Mouse (Mus musculus) embryonic facial prominence, embryonic 10.5 days (tissue): ENCODE measurements at regions not wholly inside any gene's neighbourhood (a gene's known extent, or its start where the extent isn't known, plus 50 kb on each side); places are given as distances from the start of the nearest gene placed in this dataset.
A peak's percentile ranks its signal among the peaks of the same experiment; 100 is the strongest.

Experiments
- DNase-seq: peaks from one replicate; pipeline ENCODE4 v3.0.0-alpha.2; 2017; ENCODE audit warnings: low spot score
- H3K27ac ChIP-seq: fragments of 300-500 bp; sonication (generic); replicated peaks from 2 replicates; pipeline ENCODE4 v1.5.1; 2016; ENCODE audit warnings: mild to moderate bottlenecking
- H3K27me3 ChIP-seq: fragments of 300-500 bp; sonication (generic); replicated peaks from 2 replicates; pipeline ENCODE4 v1.6.1; 2016; ENCODE audit warnings: low read depth, mild to moderate bottlenecking; ENCODE audit not compliant: poor library complexity, severe bottlenecking
- H3K36me3 ChIP-seq: fragments of 300-500 bp; sonication (generic); replicated peaks from 2 replicates; pipeline ENCODE4 v1.6.1; 2016; ENCODE audit warnings: mild to moderate bottlenecking, moderate library complexity
- H3K4me1 ChIP-seq: fragments of 300-500 bp; sonication (generic); 2 replicates; pipeline ENCODE4 v1.6.1; 2016
- H3K4me3 ChIP-seq: fragments of 300-500 bp; sonication (generic); 2 replicates; pipeline ENCODE4 v1.5.1; 2016; ENCODE audit warnings: mild to moderate bottlenecking, moderate library complexity
- H3K9me3 ChIP-seq: fragments of 300-500 bp; sonication (generic); 2 replicates; pipeline ENCODE4 v1.6.1; 2016; ENCODE audit warnings: mild to moderate bottlenecking
- WGBS: fragments of 180-500 bp; shearing (Covaris S2); methylation state at CpG from one replicate; pipeline ENCODE4 v1.1.7; 2016; 5-methylcytosine and 5-hydroxymethylcytosine counted together

DNA sequence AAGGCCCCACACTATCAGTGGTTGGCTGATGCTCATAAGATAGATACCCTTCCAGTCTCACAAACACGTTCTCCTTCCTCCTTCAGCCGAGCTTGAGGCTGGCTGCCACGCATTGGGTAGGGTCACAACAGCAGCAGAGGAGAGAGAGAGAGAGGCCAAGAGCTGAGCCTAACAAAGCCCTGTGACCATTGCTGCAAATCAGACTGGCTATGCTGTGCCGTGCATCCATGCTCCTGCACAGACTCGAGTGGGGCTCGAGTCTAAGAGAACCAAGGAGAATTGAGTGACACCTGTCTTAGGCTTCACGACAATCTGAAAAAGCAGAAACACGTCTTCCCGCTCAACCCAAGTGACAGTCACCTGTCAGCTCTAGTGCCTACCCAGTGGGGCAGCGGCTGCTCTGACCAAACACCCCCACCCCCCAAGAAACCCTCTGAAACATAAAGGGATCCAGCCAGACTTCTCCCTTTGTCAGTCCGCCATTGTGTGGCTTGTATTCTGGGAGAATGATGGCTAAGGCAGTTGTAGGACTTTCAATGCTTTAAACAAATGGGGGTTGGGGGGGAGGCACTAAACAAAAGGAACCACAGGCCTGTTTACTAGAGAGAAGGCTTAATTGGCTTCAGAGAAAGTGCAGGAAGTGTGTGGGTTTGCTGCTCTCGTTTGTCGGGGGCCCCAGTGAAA, 353.7 kb upstream of the Jarid2 start:
- 0 out of 2 replicates have a peak, but pooled peaks cover 7% of the 10 kb centered on the region for H3K27me3 ChIP-seq
- no peaks in the 10 kb centered on the region for H3K9me3 ChIP-seq

DNA sequence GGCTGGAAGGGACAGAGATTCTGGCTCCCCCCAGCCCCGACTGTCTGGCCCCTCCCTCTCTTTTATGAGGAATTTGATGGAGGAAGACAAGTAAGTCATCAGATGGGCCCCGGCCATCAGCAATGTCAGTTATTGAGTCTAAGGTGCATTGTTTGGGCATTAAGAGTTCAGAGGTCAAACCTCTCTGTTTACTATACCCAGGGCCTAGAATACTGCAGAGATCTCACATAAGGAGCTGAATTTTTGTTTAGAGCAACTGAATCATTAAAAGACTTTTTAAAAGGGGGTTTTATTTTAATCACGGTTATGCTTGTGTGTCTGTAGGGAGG, 353.1 kb upstream of the Jarid2 start:
- Histone ChIP-seq H3K36me3 (no peaks in the 10 kb centered on the region), H3K4me3 (no peak overlapping the region), H3K27ac (peak overlapping the region; percentile 68), H3K4me1 (peaks cover 18% of the 10 kb centered on the region), H3K9me3 (no peaks in the 10 kb centered on the region), H3K27me3 (0 out of 2 replicates have a peak, but pooled peaks cover 7% of the 10 kb centered on the region)
- WGBS, result 27% methylated on average over 3 of the region's 3 CpGs
- peak; percentile 48 for DNase-seq

More for the DNA sequence above, 353.7 kb upstream of the Jarid2 start:
- Histone ChIP-seq H3K4me3 (no peak overlapping the region), H3K4me1 (peaks cover 18% of the 10 kb centered on the region), H3K36me3 (no peaks in the 10 kb centered on the region), H3K27ac (peak overlapping the region; percentile 68)
- no peak for DNase-seq
- WGBS, result 42% methylated on average over 13 of the region's 13 CpGs

DNA sequence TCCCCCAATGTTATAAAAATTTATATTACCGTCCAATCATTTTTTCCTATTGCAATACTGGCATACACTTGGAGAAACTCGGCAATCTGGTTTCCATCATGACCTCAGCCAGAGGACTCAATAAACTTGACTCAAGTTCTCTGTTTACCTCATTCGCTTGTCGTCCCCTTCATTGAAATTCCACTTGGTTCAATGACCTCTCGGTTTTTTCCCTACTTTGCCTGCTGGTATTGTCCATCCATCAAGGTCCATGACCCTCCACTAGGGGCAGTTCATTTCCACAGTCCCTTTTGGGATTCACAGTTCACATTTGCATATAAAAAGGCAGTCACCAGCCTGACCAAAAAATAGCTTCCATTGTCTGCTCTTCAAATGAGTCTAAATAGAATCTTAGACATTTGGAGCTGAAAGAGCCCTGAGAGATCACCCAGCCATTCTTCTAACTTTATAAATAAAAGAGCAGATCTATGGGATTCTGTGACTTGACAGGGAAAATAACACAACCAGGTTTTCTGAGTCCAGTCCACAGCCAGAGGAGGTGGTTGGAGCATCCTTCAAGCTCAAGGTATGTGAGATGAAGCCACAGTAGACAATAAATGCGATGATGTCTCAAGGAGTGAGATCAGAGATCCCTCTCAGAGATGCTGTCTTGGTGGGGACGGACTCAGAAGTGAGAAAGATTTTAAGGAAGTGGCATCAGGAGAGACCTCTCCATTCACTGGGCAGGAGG, 347.4 kb upstream of the Jarid2 start:
- Histone ChIP-seq H3K9me3 (no peaks in the 10 kb centered on the region), H3K27ac (0 out of 2 replicates have a peak overlapping the region, but pooled peaks have one; percentile 24), H3K27me3 (no peaks in the 10 kb centered on the region), H3K36me3 (no peaks in the 10 kb centered on the region), H3K4me1 (peaks cover 14% of the 10 kb centered on the region), H3K4me3 (no peak overlapping the region)
- 64% methylated on average over 7 of the region's 7 CpGs for WGBS
- DNase-seq, result no peak

DNA sequence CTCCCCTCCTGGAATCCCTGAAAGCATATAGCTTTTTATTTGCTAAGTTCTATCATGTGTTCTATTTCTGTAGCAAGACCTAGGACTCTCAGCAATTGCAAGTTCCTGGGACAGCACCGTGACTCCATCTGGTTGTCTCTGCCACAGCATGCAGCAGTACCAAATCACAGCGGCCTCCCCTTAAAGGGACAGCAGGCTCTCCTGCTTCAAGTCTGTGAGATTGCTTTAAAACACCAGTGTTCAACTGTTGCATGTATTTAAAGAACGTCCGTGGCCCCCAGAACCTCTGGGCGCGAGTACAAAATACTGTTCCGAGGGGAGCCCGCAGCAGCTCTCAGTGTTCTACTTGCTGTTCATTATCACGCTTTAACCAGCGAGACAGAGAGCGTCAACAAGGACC, 346.0 kb upstream of the Jarid2 start:
- Histone ChIP-seq H3K9me3 (peaks cover 4% of the 10 kb centered on the region; the same call in 1 of the 2 replicates), H3K27ac (no peak overlapping the region; the same call in 1 of the 2 replicates), H3K27me3 (no peaks in the 10 kb centered on the region), H3K4me3 (no peak overlapping the region), H3K36me3 (no peaks in the 10 kb centered on the region), H3K4me1 (peaks cover 11% of the 10 kb centered on the region; the same call in 1 of the 2 replicates)
- WGBS, result 77% methylated on average over 11 of the region's 11 CpGs
- DNase-seq, result no peak

DNA sequence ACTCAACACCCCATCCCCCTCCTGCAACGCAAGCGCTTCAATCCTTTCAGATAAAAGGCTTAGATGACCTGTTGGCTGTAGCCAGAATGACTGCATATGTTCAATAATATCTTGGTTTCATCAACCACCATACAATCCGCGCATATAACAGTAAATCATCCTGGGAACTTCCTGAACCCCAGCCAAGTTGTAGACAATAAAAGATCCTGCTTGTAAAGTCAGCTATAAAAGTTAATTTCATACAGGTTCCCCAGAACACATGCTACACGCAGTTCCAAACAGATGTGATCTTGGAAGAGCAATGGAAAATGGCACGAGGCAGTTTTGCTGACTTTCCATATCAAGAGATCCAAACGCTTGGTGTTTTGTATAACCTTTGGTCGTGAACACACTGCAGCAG, 342.5 kb upstream of the Jarid2 start:
- no peak overlapping the region for H3K4me3 ChIP-seq
- no peaks in the 10 kb centered on the region for H3K36me3 ChIP-seq
- peaks cover 4% of the 10 kb centered on the region; the same call in 1 of the 2 replicates for H3K9me3 ChIP-seq
- WGBS, result 85% methylated on average over 8 of the region's 8 CpGs
- peaks cover 8% of the 10 kb centered on the region; the same call in 1 of the 2 replicates for H3K4me1 ChIP-seq
- no peak overlapping the region for H3K27ac ChIP-seq
- H3K27me3 ChIP-seq, result no peaks in the 10 kb centered on the region
- no peak for DNase-seq

DNA sequence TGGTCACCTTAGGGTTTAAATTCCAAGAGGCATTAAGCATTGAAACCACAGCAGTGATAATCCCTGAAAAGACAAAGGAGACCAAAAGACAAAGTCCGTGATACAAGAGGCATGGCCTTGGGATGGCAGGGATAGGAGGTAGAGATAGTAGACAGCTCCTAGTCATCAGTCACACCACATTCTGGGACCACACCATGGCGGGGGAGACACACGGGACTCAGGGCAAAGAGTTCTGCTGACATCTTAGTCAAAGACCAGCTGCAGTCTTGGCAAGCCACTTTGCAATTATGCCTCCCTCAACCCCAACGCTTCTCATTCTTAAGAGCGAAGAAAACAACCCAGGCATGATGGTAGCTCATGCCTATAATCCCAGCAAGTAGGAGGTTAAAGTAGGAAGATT, 339.6 kb upstream of the Jarid2 start:
- Histone ChIP-seq H3K27ac (no peak overlapping the region), H3K36me3 (no peaks in the 10 kb centered on the region), H3K4me1 (no peaks in the 10 kb centered on the region), H3K27me3 (0 out of 2 replicates have a peak, but pooled peaks cover 6% of the 10 kb centered on the region), H3K9me3 (peaks cover 4% of the 10 kb centered on the region; the same call in 1 of the 2 replicates), H3K4me3 (no peak overlapping the region)
- 93% methylated on average over 5 of the region's 5 CpGs for WGBS
- no peak for DNase-seq

DNA sequence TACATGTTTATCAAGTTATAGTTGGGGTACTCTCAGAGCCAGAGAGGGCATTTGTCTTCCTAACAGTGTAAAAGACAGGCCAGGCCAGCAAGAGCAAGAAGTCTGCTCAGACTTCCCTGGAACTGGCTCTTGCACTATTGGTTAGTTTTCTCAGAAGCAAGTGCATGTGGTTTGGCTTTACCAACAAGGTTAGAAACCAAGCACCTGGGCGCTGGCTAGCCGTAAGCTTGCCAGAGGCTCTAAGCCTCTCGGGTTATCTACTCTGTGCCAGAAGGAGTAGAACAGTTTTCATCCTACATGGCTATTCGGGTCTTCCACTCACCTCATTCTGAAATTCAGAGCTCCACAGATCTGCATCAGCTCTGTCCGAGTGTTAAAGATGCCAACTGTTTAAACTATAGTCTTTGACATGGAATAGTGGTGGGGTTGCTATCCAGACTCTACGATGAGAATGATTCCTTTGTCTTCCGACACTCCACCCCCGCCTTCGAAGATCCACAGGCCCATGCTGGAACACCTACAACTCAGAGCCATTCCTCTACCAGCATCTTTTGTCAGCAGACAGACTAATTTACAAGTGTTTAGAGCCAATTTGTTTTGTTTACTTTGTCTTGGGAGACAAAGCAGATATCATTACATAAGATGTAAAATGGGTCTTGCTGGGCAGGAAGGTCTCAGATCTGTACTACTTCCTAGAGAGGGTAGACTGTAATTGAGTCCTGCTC, 338.4 kb upstream of the Jarid2 start:
- 86% methylated on average over 9 of the region's 9 CpGs for WGBS
- DNase-seq, result no peak
- no peak overlapping the region for H3K4me3 ChIP-seq
- peaks cover 4% of the 10 kb centered on the region; the same call in 1 of the 2 replicates for H3K9me3 ChIP-seq
- H3K27me3 ChIP-seq, result 0 out of 2 replicates have a peak, but pooled peaks cover 11% of the 10 kb centered on the region
- no peak overlapping the region for H3K27ac ChIP-seq
- H3K4me1 ChIP-seq, result no peaks in the 10 kb centered on the region
- H3K36me3 ChIP-seq, result no peaks in the 10 kb centered on the region

DNA sequence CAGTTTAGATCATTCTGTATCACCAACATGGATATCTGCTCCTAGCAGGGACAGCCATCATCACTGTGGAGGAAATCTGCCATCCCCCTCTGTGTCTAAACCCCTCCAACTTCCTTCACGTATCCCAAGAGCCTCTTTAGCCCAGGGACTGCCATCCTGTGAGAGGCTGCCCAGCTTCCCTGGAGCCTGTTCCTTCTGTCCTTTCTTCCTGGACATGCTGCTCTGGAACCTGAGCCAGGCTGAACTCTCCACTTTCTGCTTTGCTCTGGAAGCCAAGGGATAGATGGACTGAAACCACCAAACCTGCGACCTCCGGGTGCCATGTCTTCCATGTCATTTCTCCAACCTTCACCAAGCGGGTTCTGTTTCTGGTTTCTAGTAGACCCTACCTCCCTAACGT, 335.3 kb upstream of the Jarid2 start:
- Histone ChIP-seq H3K27me3 (0 out of 2 replicates have a peak, but pooled peaks cover 17% of the 10 kb centered on the region), H3K4me1 (no peaks in the 10 kb centered on the region; the same call in 1 of the 2 replicates), H3K27ac (no peak overlapping the region), H3K36me3 (no peaks in the 10 kb centered on the region), H3K9me3 (no peaks in the 10 kb centered on the region), H3K4me3 (no peak overlapping the region)
- WGBS, result 94% methylated on average over 5 of the region's 5 CpGs
- no peak for DNase-seq

DNA sequence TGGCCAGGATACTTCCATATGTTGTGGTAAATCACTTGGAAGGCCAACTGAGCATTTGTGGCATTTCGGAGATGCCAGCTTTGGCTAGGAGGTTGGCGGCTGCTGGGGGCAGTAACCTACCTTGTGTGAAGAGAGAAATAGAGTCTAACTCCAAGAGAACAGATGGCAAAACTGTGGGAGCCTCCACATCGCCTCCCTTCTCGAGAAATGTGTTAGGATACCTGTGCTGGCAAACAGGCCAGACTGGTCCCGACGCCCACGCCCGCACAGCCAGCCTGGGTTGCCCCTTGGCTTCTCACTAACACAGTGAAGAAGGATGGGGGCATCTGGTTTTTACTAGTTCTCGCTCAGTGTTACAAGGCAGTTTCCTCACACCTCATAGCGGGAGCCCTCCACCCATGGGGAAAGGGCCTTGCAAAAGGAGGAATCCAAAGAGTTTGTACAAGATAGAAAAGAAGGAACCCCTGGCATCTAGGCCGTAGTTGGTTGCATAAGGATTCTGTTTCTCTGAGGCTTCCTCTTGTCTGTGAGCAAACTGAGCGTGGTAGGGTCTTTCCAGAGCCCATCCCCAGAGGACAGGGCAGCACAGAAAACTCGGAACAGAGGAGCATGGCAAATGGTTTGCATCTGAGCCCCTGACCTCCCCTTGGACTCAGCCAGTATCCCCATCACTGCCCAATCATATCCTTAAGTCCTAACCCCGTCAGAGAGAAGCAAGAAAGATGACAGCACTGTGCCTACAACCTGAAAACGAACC, 330.5 kb upstream of the Jarid2 start:
- no peak for DNase-seq
- Histone ChIP-seq H3K27me3 (0 out of 2 replicates have a peak, but pooled peaks cover 19% of the 10 kb centered on the region), H3K4me1 (peaks cover 5% of the 10 kb centered on the region; the same call in 1 of the 2 replicates), H3K36me3 (no peaks in the 10 kb centered on the region), H3K4me3 (no peak overlapping the region), H3K9me3 (no peaks in the 10 kb centered on the region), H3K27ac (no peak overlapping the region)
- 83% methylated on average over 15 of the region's 15 CpGs for WGBS

DNA sequence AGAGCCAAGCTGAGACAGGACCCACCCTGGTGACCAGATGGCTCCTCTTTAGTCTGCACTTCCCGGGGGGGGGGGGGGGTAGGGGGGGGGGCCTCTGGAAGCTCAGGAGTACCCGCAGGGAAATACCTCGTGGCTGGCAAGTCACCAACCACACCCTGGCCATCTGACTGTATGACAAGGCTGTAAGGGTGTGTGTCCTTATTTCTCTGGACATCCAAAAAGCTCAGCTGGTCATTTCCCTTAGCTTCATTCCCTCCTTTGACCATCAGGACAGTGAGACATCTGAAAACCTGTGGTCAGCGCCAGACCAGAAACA, 329.9 kb upstream of the Jarid2 start:
- no peaks in the 10 kb centered on the region for H3K36me3 ChIP-seq
- H3K27me3 ChIP-seq, result 0 out of 2 replicates have a peak, but pooled peaks cover 18% of the 10 kb centered on the region
- H3K9me3 ChIP-seq, result no peaks in the 10 kb centered on the region
- H3K4me3 ChIP-seq, result no peak overlapping the region
- peaks cover 5% of the 10 kb centered on the region; the same call in 1 of the 2 replicates for H3K4me1 ChIP-seq
- 65% methylated on average over 4 of the region's 4 CpGs for WGBS
- no peak for DNase-seq
- no peak overlapping the region for H3K27ac ChIP-seq

DNA sequence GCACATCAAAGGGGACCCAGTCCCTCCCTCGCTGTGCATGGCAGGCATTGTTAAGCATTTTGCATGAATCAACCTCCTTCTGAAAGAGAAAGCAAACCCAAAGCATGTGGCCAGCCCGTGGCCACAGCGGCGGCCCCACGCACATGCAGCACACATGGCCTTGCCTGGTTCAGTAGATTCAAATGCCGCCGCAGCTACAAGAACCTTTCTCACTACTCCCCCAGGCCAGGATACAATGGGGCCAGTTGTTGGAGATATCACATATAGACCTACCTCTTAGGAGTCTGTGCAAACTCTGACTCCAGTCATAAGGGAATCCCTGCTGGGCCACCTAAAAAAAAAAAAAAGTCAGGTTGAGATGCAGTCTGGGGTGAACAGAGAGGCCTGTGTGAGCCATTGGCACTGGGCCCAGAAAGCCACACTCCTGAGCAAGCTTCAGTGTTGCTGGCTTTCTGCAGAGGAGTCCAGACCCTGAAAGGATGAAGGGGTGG, 329.4 kb upstream of the Jarid2 start:
- peak; percentile 28 for DNase-seq
- 59% methylated on average over 7 of the region's 7 CpGs for WGBS
- H3K27ac ChIP-seq, result no peak overlapping the region; the same call in 1 of the 2 replicates

More for the DNA sequence above, 329.4 kb upstream of the Jarid2 start:
- H3K4me3 ChIP-seq, result no peak overlapping the region
- H3K9me3 ChIP-seq, result no peaks in the 10 kb centered on the region
- peaks cover 5% of the 10 kb centered on the region; the same call in 1 of the 2 replicates for H3K4me1 ChIP-seq
- H3K27me3 ChIP-seq, result 0 out of 2 replicates have a peak, but pooled peaks cover 13% of the 10 kb centered on the region
- H3K36me3 ChIP-seq, result no peaks in the 10 kb centered on the region
